Mouse (Mus musculus) erythroblast, embryonic 14.5 days (primary cell): ENCODE measurements around the gene Pax8.

Experiments used
- GATA1 ChIP-seq: IDR thresholded peaks from 2 replicates; pipeline ENCODE4 v1.6.1; 2012; ENCODE audit warnings: low read length, inconsistent platforms, mixed read lengths
- TAL1 ChIP-seq: IDR thresholded peaks from 3 replicates; pipeline ENCODE4 v1.6.1; 2012; ENCODE audit warnings: low read length, inconsistent platforms, mixed read lengths

DNA sequence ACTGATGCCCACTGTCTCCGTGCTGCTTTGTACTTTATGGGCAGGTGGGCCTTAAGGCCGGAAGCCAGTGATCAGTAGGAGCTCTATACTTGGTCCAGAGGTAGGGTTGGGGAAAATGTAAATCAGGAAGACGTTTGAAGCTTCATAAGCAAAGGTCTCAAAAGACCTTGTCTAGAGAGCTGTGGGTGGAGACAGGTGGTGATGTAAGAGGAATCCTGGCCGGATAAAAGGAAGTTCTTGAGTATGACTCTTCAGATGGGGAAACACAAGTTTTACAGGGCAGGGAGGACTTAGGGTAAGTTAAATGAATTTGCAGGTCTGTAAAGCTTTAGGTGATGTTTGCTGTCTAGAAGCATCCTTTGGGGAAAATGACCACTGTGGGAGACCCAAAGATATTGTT lies 26.3 kb downstream of the Pax8 start:
- TF ChIP-seq GATA1 (no peak), TAL1 (no peak)
